Mouse (Mus musculus): ENCODE measurements at regions not wholly inside any gene's neighbourhood (a gene's known extent, or its start where the extent isn't known, plus 50 kb on each side); places are given as distances from the start of the nearest gene placed in this dataset.

- no peak for DNase-seq (ENCODE audit: low spot score)
These were observed 159.0 kb downstream of the Pmp22 start for GRCm38 (mm10) chr11:63287766-63288165.

- no peak for DNase-seq (ENCODE audit: low spot score)
These were observed 161.8 kb downstream of the Pmp22 start for GRCm38 (mm10) chr11:63290618-63291017.

GRCm38 (mm10) chr11:63293485-63293884 is 164.7 kb downstream of the Pmp22 start:
- no peak for DNase-seq (ENCODE audit: low spot score)

GRCm38 (mm10) chr11:63294476-63294875 is 165.7 kb downstream of the Pmp22 start:
- DNase-seq (ENCODE audit: low spot score) = no peak

- DNase-seq (ENCODE audit: low spot score) = no peak
These were observed 167.7 kb downstream of the Pmp22 start for GRCm38 (mm10) chr11:63296476-63296875.

- peak; percentile 80 for DNase-seq (ENCODE audit: low spot score)
These were observed 171.2 kb downstream of the Pmp22 start for GRCm38 (mm10) chr11:63299712-63300581.

- no peak for DNase-seq (ENCODE audit: low spot score)
These were observed 196.4 kb downstream of the Pmp22 start for GRCm38 (mm10) chr11:63325166-63325565.

- DNase-seq (ENCODE audit: low spot score) = no peak
These were observed 198.1 kb downstream of the Pmp22 start for GRCm38 (mm10) chr11:63326864-63327263.

GRCm38 (mm10) chr11:63337503-63337902 is 208.7 kb downstream of the Pmp22 start:
- no peak for DNase-seq (ENCODE audit: low spot score)

- no peak for DNase-seq (ENCODE audit: low spot score)
These were observed 209.5 kb downstream of the Pmp22 start for GRCm38 (mm10) chr11:63338277-63338676.

- no peak for DNase-seq (ENCODE audit: low spot score)
These were observed 216.9 kb downstream of the Pmp22 start for GRCm38 (mm10) chr11:63345653-63346052.

- no peak for DNase-seq (ENCODE audit: low spot score)
These were observed 221.4 kb downstream of the Pmp22 start for GRCm38 (mm10) chr11:63350123-63350696.

- DNase-seq (ENCODE audit: low spot score) = no peak
These were observed 223.2 kb downstream of the Pmp22 start for GRCm38 (mm10) chr11:63351999-63352398.

GRCm38 (mm10) chr11:63352990-63353389 is 224.2 kb downstream of the Pmp22 start:
- DNase-seq (ENCODE audit: low spot score) = no peak

GRCm38 (mm10) chr11:63353671-63354070 is 224.9 kb downstream of the Pmp22 start:
- DNase-seq (ENCODE audit: low spot score) = no peak

- no peak for DNase-seq (ENCODE audit: low spot score)
These were observed 229.1 kb downstream of the Pmp22 start for GRCm38 (mm10) chr11:63357772-63358344.

GRCm38 (mm10) chr11:63367756-63368265 is 239.0 kb downstream of the Pmp22 start:
- DNase-seq (ENCODE audit: low spot score) = no peak

- no peak for DNase-seq (ENCODE audit: low spot score)
These were observed 240.7 kb downstream of the Pmp22 start for GRCm38 (mm10) chr11:63369475-63369874.

GRCm38 (mm10) chr11:63376311-63376710 is 247.5 kb downstream of the Pmp22 start:
- no peak for DNase-seq (ENCODE audit: low spot score)

GRCm38 (mm10) chr11:63376991-63377390 is 248.2 kb downstream of the Pmp22 start:
- no peak for DNase-seq (ENCODE audit: low spot score)

- DNase-seq (ENCODE audit: low spot score) = no peak
These were observed 259.5 kb downstream of the Pmp22 start for GRCm38 (mm10) chr11:63388247-63388646.

GRCm38 (mm10) chr11:63391478-63391877 is 262.7 kb downstream of the Pmp22 start:
- peak; percentile 27 for DNase-seq (ENCODE audit: low spot score)

GRCm38 (mm10) chr11:63392378-63392777 is 263.6 kb downstream of the Pmp22 start:
- DNase-seq (ENCODE audit: low spot score) = peak; percentile 39

All from retina, embryonic 14.5 days (tissue).